8 mouse cellular contexts compared by ENCODE assay signal in genomic region chr12:32465371-32465770, GRCm38 (mm10).
DNase-seq lines count a peak whose midpoint lies in the region; TF ChIP-seq lines count a peak whose summit lies in the region.

No protein-coding gene starts in this region.

- TF ChIP-seq POLR2A in MEL (IDR thresholded peaks at IDR 0.05; ENCODE audit: control insufficient read depth in 1 of 2, insufficient read depth in 1 of 2, low read depth in 1 of 2, low read length in 2 of 2, poor library complexity in 1 of 2), result no peak

- no peaks in the 10 kb centered on the region for H3K79me2 ChIP-seq in MEL (ENCODE audit: control insufficient read depth, insufficient read depth, low read length, poor library complexity)

- no peaks in the 10 kb centered on the region for H3K9me3 ChIP-seq in heart, embryonic 10.5 days
- H3K9me3 ChIP-seq in MEL (replicated peaks; ENCODE audit: insufficient read depth, low read length), result no peaks in the 10 kb centered on the region

- intact Hi-C loops in gastrocnemius, postnatal 36 days (cut with DNase I), result no loop called here

- H3K27me3 ChIP-seq in heart, embryonic 10.5 days (ENCODE audit: insufficient read depth, poor library complexity, severe bottlenecking), result no peaks in the 10 kb centered on the region
- peaks cover 0 to 1% of the 10 kb centered on the region in 2 experiments; a peak in 1 of 4 replicates for H3K27me3 ChIP-seq in MEL (ENCODE audit: control insufficient read depth in 1 of 2, insufficient read depth in 2 of 2, low read length in 2 of 2)

- no peak overlapping the region for H3K27ac ChIP-seq in heart, embryonic 10.5 days
- no peak overlapping the region for H3K27ac ChIP-seq in MEL (ENCODE audit: control insufficient read depth, low read depth, low read length)

- no peak for TF ChIP-seq CTCF in MEL (IDR thresholded peaks at IDR 0.05 in 2 of 3, conservative IDR thresholded peaks at IDR 0.05 in 1 of 3; ENCODE audit: control insufficient read depth in 1 of 3, insufficient read depth in 1 of 3, low read depth in 2 of 3, low read length in 3 of 3, poor library complexity in 1 of 3, severe bottlenecking in 1 of 3)

- H3K4me3 ChIP-seq in heart, embryonic 10.5 days, result no peak overlapping the region
- no peak overlapping the region for H3K4me3 ChIP-seq in MEL (ENCODE audit: control insufficient read depth in 1 of 2, insufficient read depth in 1 of 2, low read depth in 2 of 2, low read length in 2 of 2)

- no peaks in the 10 kb centered on the region for H3K36me3 ChIP-seq in heart, embryonic 10.5 days
- no peaks in the 10 kb centered on the region for H3K36me3 ChIP-seq in MEL (ENCODE audit: control insufficient read depth in 1 of 2, insufficient read depth in 2 of 2, low read length in 2 of 2)

- peak; percentile 14 for DNase-seq in heart, adult 8-10 months (ENCODE audit: low spot score)
- DNase-seq in heart, embryonic 10.5 days (ENCODE audit: low spot score), result no peak
- DNase-seq in MEL (ENCODE audit: low read depth, low spot score), result peak; percentile 62
- peak; percentile 68 for DNase-seq in heart, postnatal 4 days
- DNase-seq in lung, postnatal 4 days, result peak; percentile 79 to 86
- no peak for DNase-seq in gastrocnemius, postnatal 36 days
- DNase-seq in layer of hippocampus, adult 11-12 months (ENCODE audit: low spot score), result no peak
- no peak for DNase-seq in embryo, embryonic 10 days (ENCODE audit: low spot score)

- H3K4me1 ChIP-seq in heart, embryonic 10.5 days, result no peaks in the 10 kb centered on the region
- H3K4me1 ChIP-seq in MEL (ENCODE audit: control insufficient read depth in 1 of 2, insufficient read depth in 2 of 2, low read length in 2 of 2), result no peaks in the 10 kb centered on the region

- 87% methylated on average over 6 of the region's 6 CpGs for WGBS in heart, embryonic 10.5 days

- TF ChIP-seq RAD21 in MEL (IDR thresholded peaks at IDR 0.05; ENCODE audit: low read depth, low read length), result no peak

- no peak overlapping the region for H3K9ac ChIP-seq in MEL (ENCODE audit: control insufficient read depth, low read depth, low read length, poor library complexity, severe bottlenecking)

- TF ChIP-seq EP300 in MEL (IDR thresholded peaks at IDR 0.05; ENCODE audit: low read depth in 1 of 2, low read length in 2 of 2), result no peak

TF ChIP-seq in MEL, 35 proteins besides CTCF, POLR2A, EP300 and RAD21:
- TF ChIP-seq KAT2A (conservative IDR thresholded peaks at IDR 0.05; ENCODE audit: low read depth, low read length) (no peak), GABPA (IDR thresholded peaks at IDR 0.05; ENCODE audit: low read depth, low read length) (no peak), MAZ (IDR thresholded peaks at IDR 0.05; ENCODE audit: low read depth, low read length) (no peak), TBP (IDR thresholded peaks at IDR 0.05; ENCODE audit: low read depth, low read length) (no peak), ZMIZ1 (IDR thresholded peaks at IDR 0.05; ENCODE audit: low read depth, low read length) (no peak), RCOR1 (IDR thresholded peaks at IDR 0.05; ENCODE audit: low read depth, low read length) (no peak), MXI1 (IDR thresholded peaks at IDR 0.05; ENCODE audit: low read depth, low read length) (no peak), USF1 (IDR thresholded peaks at IDR 0.05; ENCODE audit: low read depth, low read length) (no peak), USF2 (IDR thresholded peaks at IDR 0.05; ENCODE audit: borderline replicate concordance in 1 of 2, insufficient read depth in 1 of 2, low read depth in 1 of 2, low read length in 2 of 2) (no peak), JUND (IDR thresholded peaks at IDR 0.05; ENCODE audit: low read depth, low read length) (no peak)

Comparison
In these comparisons a context has a peak if more than half of its experiments do, and no peak if none do; other contexts are left out.
1. DNase-seq: peak in heart, adult 8-10 months (single experiment), MEL (single experiment), heart, postnatal 4 days (single experiment) and lung, postnatal 4 days (2 of 2); none in heart, embryonic 10.5 days (single experiment), gastrocnemius, postnatal 36 days (0 of 2), layer of hippocampus, adult 11-12 months (single experiment) and embryo, embryonic 10 days (single experiment).